Mouse (Mus musculus) small intestine, adult 2 months (tissue): ENCODE measurements around the gene Kpnb1. TPM values are rescaled to one million over a fixed set of nuclear protein-coding genes. Genes with fewer than 3 reads are reported as not detected.

Experiments used
- H3K27ac ChIP-seq: fragments of 200-500 bp; 2 replicates; pipeline ENCODE4 v1.5.1; 2012; ENCODE audit warnings: low read depth, low read length, control low read depth, inconsistent platforms; ENCODE audit not compliant: insufficient read depth
- H3K27me3 ChIP-seq: fragments of 200-500 bp; 2 replicates; pipeline ENCODE4 v1.6.1; 2012; ENCODE audit warnings: mild to moderate bottlenecking, moderate library complexity, low read length, inconsistent platforms; ENCODE audit not compliant: control insufficient read depth, insufficient read depth
- H3K36me3 ChIP-seq: fragments of 200-500 bp; 2 replicates; pipeline ENCODE4 v1.6.1; 2012; ENCODE audit warnings: mild to moderate bottlenecking, low read length, control low read depth, inconsistent platforms; ENCODE audit not compliant: control insufficient read depth, insufficient read depth
- H3K4me1 ChIP-seq: fragments of 200-500 bp; 2 replicates; pipeline ENCODE4 v1.6.1; 2012; ENCODE audit warnings: low read length, inconsistent platforms, mixed read lengths; ENCODE audit not compliant: control insufficient read depth, insufficient read depth, insufficient read length
- H3K4me3 ChIP-seq: fragments of 200-500 bp; 2 replicates; pipeline ENCODE4 v1.5.1; 2012; ENCODE audit warnings: low read depth, mild to moderate bottlenecking, control low read depth, inconsistent platforms, low read length, moderate library complexity
- CTCF ChIP-seq: fragments of 200-500 bp; IDR thresholded peaks from 2 replicates; pipeline ENCODE4 v1.5.1; 2012; ENCODE audit warnings: low read depth, mild to moderate bottlenecking, control low read depth, inconsistent platforms, low read length, moderate library complexity, mixed read lengths; ENCODE audit not compliant: insufficient replicate concordance, insufficient read length; ENCODE audit errors: extremely low read depth
- POLR2A ChIP-seq: fragments of 200-500 bp; IDR thresholded peaks from 2 replicates; pipeline ENCODE4 v1.6.1; 2012; ENCODE audit warnings: low read depth, mild to moderate bottlenecking, control low read depth, inconsistent platforms, low read length, moderate library complexity
- WGBS: fragments of 180-500 bp; shearing (Covaris S2); methylation state at CpG from one replicate; pipeline ENCODE4 v1.1.7; 2018; 5-methylcytosine and 5-hydroxymethylcytosine counted together
- polyA plus RNA-seq: library from polyadenylated mRNA; depleted of rRNA; stranded (reverse); fragments of >200 nt; gene quantifications from 2 replicates; pipeline ENCODE4 v1.2.3, GENCODE M21; 2012

Kpnb1 gene
- polyA plus RNA-seq, 1 experiment: 13.5 TPM

- Histone ChIP-seq H3K4me1 (no peaks in the 10 kb centered on the region), H3K27me3 (no peaks in the 10 kb centered on the region), H3K4me3 (no peak overlapping the region), H3K27ac (no peak overlapping the region), H3K36me3 (peaks cover 65% of the 10 kb centered on the region)
- 79% methylated on average over 6 of the region's 6 CpGs for WGBS
- TF ChIP-seq CTCF (no peak), POLR2A (no peak)
These were observed 27.3 kb downstream of the Kpnb1 start for GRCm38 (mm10) chr11:97160341-97160740.

DNA sequence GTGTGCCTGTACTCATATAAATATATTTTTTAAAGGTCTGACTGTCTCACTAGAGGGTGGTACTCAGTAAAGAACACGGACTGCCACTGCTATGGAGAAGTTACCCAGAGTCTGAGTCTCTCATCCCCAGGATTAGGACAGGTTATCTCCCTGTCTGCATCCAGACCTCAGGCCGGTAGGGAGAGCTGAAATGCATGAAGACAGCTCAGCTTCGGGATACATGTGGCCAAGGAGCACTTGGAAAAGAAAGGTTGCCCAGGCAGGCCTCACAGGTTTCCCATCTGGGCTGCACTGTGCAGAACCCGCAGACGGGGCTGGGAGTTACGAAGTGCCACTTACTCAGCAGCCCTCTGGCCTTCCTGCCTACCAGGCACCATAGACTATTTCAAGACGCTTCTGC, 30.7 kb downstream of the Kpnb1 start:
- Histone ChIP-seq H3K27me3 (0 out of 2 replicates have a peak, but pooled peaks cover 4% of the 10 kb centered on the region), H3K4me3 (no peak overlapping the region), H3K4me1 (no peaks in the 10 kb centered on the region), H3K27ac (no peak overlapping the region), H3K36me3 (peaks cover 36% of the 10 kb centered on the region)
- TF ChIP-seq CTCF (no peak), POLR2A (no peak)
- WGBS: 78% methylated on average over 7 of the region's 7 CpGs

DNA sequence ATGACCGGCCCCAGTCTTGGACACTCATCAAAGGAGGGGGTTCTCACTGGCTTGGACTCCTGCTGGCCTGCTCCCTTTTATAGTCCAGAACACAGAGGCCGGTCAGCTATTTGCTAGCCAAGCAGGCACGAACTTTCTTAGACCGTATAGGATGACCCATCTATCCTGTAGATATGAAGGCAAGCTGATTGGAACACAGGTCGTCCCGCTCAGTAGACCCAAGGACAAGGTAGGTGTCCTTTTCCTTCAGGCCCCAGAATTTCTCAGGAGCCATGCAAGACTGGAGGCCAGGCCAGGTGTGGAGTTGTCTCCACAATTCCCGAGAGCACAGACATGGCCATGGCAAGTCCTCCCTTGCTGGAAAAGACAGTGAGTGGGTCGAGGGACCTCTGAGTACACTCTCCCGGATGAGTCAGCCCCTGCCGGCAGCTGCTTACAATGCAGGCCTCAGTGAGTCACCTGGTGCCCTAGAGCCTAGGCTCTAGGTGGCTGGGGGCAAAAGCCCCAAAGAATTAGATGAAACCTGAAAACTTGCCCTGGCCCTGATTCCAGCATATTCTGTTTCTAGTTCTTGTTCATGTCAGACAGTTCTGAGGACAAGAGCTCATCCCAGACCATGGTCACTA, 34.9 kb downstream of the Kpnb1 start:
- Histone ChIP-seq H3K27ac (no peak overlapping the region), H3K4me3 (no peak overlapping the region), H3K27me3 (peaks cover 19% of the 10 kb centered on the region), H3K36me3 (peaks cover 5% of the 10 kb centered on the region), H3K4me1 (peaks cover 8% of the 10 kb centered on the region)
- TF ChIP-seq CTCF (peak; percentile 11; the same call in 1 of the 2 replicates), POLR2A (no peak)
- WGBS: 47% methylated on average over 10 of the region's 10 CpGs

GRCm38 (mm10) chr11:97152023-97152426, 35.7 kb downstream of the Kpnb1 start:
- Histone ChIP-seq H3K4me3 (no peak overlapping the region), H3K4me1 (peaks cover 8% of the 10 kb centered on the region), H3K36me3 (0 out of 2 replicates have a peak, but pooled peaks cover 2% of the 10 kb centered on the region), H3K27me3 (peaks cover 19% of the 10 kb centered on the region), H3K27ac (no peak overlapping the region)
- TF ChIP-seq CTCF (no peak), POLR2A (no peak)
- WGBS: 3% methylated on average over 11 of the region's 11 CpGs

GRCm38 (mm10) chr11:97151343-97151801, 36.3 kb downstream of the Kpnb1 start, which contains the start of gene Tbkbp1:
Tbkbp1 (minus strand) TSS chr11:97151495.
- Histone ChIP-seq H3K27ac (peak within 1 kb of the TSS; percentile 43), H3K36me3 (0 out of 2 replicates have a peak, but pooled peaks cover 2% of the 10 kb centered on the region), H3K27me3 (peaks cover 19% of the 10 kb centered on the region), H3K4me1 (peaks cover 8% of the 10 kb centered on the region), H3K4me3 (peak within 1 kb of the TSS; percentile 76)
- no peak for TF ChIP-seq POLR2A
- no peak for TF ChIP-seq CTCF
- 2% methylated on average over 18 of the region's 64 CpGs for WGBS

DNA sequence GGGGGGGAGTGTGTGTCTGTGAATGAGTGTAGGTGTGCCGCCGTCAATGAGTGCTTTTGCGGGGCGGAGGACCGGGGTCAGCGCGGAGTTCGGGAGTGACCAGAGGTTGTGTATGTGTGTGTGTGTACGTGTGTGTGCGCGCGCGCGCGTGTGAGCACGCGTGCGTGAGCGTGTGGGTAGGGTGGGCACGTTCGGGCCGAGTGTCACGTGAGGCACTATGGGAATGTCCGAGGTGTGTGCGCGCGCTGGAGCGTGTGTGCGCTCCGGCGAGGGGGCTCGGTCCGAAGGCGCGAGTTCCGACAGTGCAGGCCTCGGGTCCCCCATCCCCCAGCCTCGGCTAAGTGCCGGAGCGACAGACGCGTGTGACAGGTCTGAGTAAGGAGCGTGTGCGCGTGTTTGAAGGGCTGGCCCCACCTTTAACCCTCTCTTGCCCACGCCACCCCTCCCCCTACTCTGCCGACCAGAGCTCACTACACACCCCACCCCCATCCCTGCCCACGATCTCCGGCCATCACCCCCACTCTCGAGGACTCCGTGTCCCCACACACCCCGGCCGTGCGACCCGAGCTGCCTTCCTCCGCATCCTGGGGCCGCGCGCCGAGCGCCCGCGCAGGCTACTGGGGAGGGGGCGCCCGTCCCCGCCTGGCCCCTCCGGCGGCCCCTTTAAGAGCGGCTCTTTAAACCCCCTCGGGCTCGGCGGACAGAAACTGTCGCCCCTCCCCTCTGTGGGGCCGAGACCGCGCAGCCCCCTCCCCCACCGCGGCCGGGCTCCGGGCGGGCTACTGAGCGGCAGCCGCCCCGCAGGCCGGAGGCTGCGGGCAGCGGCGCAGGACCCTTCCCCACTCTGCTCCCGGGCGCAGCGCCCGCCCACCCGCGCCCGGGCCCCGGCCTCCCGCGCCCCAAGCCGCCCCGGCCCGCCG, 37.0 kb downstream of the Kpnb1 start:
- H3K27ac ChIP-seq: peak overlapping the region; percentile 43
- WGBS: under 1% methylated on average over 101 of the region's 102 CpGs
- peaks cover 8% of the 10 kb centered on the region for H3K4me1 ChIP-seq
- H3K27me3 ChIP-seq: peaks cover 19% of the 10 kb centered on the region
- 0 out of 2 replicates have a peak, but pooled peaks cover 2% of the 10 kb centered on the region for H3K36me3 ChIP-seq
- H3K4me3 ChIP-seq: peak overlapping the region; percentile 76
- TF ChIP-seq POLR2A (no peak), CTCF (no peak)
